Mouse (Mus musculus) spleen, adult 2 months (tissue): ENCODE measurements at regions not wholly inside any gene's neighbourhood (a gene's known extent, or its start where the extent isn't known, plus 50 kb on each side); places are given as distances from the start of the nearest gene placed in this dataset.

Source experiments
- CTCF ChIP-seq: fragments of 200-500 bp; IDR thresholded peaks from 2 replicates; pipeline ENCODE4 v1.5.1; 2011; ENCODE audit warnings: mild to moderate bottlenecking, inconsistent platforms; ENCODE audit not compliant: insufficient read depth, insufficient read length, insufficient replicate concordance; ENCODE audit errors: extremely low read depth
- POLR2A ChIP-seq: fragments of 200-500 bp; IDR thresholded peaks from 2 replicates; pipeline ENCODE4 v1.6.1; 2011; ENCODE audit warnings: low read depth, low read length, inconsistent platforms

GRCm38 (mm10) chr17:48881946-48882345 is 50.2 kb upstream of the Lrfn2 start:
- TF ChIP-seq CTCF: no peak
- no peak for TF ChIP-seq POLR2A
